Mouse (Mus musculus) MN1 (cell line): ENCODE data around the gene Fhit.
A peak's percentile ranks its signal among the peaks of the same experiment; 100 is the strongest.
"Not testable (repeated sequence)": the region's sequence is repeated elsewhere in the genome, so short reads cannot be mapped to it uniquely, and the experiment has no call there.

Source experiments
- DNase-seq: peaks from one replicate; pipeline ENCODE4 v3.0.0-alpha.2; 2016; ENCODE audit warnings: low spot score

Gene Fhit

GRCm38 (mm10) chr14:9976934-9977510 is 1184.8 kb downstream of the Fhit start:
- DNase-seq: no peak

- DNase-seq: no peak
These were observed 1187.4 kb downstream of the Fhit start for GRCm38 (mm10) chr14:9974402-9974801.

- no peak for DNase-seq
These were observed 1198.0 kb downstream of the Fhit start for GRCm38 (mm10) chr14:9963853-9964252.

GRCm38 (mm10) chr14:9960396-9960795 is 1201.4 kb downstream of the Fhit start:
- DNase-seq: no peak

GRCm38 (mm10) chr14:9899494-9899893 is 1262.3 kb downstream of the Fhit start:
- DNase-seq: no peak

- DNase-seq: no peak
These were observed 1265.3 kb downstream of the Fhit start for GRCm38 (mm10) chr14:9896556-9896955.

GRCm38 (mm10) chr14:9852041-9852440 is 1309.8 kb downstream of the Fhit start:
- DNase-seq: no peak

GRCm38 (mm10) chr14:9832290-9832689 is 1329.5 kb downstream of the Fhit start:
- no peak for DNase-seq

- not testable (repeated sequence) for DNase-seq
These were observed 1333.1 kb downstream of the Fhit start for GRCm38 (mm10) chr14:9828699-9829240.

- DNase-seq: peak; percentile 10
These were observed 1345.9 kb downstream of the Fhit start for GRCm38 (mm10) chr14:9815963-9816362.

- DNase-seq: no peak
These were observed 1350.0 kb downstream of the Fhit start for GRCm38 (mm10) chr14:9811847-9812321.

GRCm38 (mm10) chr14:9811177-9811846 is 1350.5 kb downstream of the Fhit start:
- no peak for DNase-seq

GRCm38 (mm10) chr14:9793403-9793802 is 1368.4 kb downstream of the Fhit start:
- DNase-seq: no peak

- no peak for DNase-seq
These were observed 1373.4 kb downstream of the Fhit start for GRCm38 (mm10) chr14:9788402-9788950.

GRCm38 (mm10) chr14:9787389-9787788 is 1374.4 kb downstream of the Fhit start:
- DNase-seq: no peak

- no peak for DNase-seq
These were observed 1376.0 kb downstream of the Fhit start for GRCm38 (mm10) chr14:9785861-9786260.

GRCm38 (mm10) chr14:9751341-9751740 is 1410.5 kb downstream of the Fhit start:
- DNase-seq: no peak

GRCm38 (mm10) chr14:9748709-9749108 is 1413.1 kb downstream of the Fhit start:
- DNase-seq: no peak

GRCm38 (mm10) chr14:9721917-9722472 is 1439.8 kb downstream of the Fhit start:
- DNase-seq: no peak

GRCm38 (mm10) chr14:9698621-9699020 is 1463.2 kb downstream of the Fhit start:
- no peak for DNase-seq

- no peak for DNase-seq
These were observed 1464.7 kb downstream of the Fhit start for GRCm38 (mm10) chr14:9697101-9697500.

GRCm38 (mm10) chr14:9696004-9696403 is 1465.8 kb downstream of the Fhit start:
- DNase-seq: no peak

- DNase-seq: no peak
These were observed 1466.6 kb downstream of the Fhit start for GRCm38 (mm10) chr14:9695217-9695690.
